Comparison of ENCODE assay signal across 9 mouse cellular contexts in the genomic region with DNA sequence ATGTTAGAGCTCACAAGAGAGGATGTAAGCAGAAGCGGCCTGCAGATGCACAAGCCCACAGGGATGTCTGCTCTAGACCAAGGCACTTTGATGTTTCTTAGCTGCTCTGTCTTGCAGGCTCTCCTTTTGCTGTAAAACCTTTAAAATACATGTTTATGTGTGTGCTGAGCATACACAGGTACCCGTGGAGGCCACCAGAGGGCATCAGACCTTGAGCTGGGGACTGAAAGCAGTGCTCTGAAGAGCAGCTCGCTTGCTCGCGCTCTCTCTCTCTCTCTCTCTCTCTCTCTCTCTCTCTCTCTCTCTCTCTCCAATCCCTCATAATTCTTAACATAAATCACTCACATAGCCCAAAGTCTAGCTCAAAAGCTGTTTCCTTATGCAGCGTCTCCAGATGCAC. TPM values are rescaled to one million over a fixed set of nuclear protein-coding genes. Genes with fewer than 3 reads are reported as not detected.
DNase-seq lines count a peak whose midpoint lies in the region; ATAC-seq and TF ChIP-seq lines count a peak whose summit lies in the region.
"Had no signal": no experiment of that assay in that cellular context is flagged by ENCODE, and none has a peak within 500 bp of the region (broad histone marks: within the 10 kb centered on the region; RNA-seq: fewer than 3 reads in every experiment).

No protein-coding gene starts in this region.

- TF ChIP-seq POLR2A in testis, adult 2 months (IDR thresholded peaks at IDR 0.05; ENCODE audit: control insufficient read depth, low read depth, low read length) = no peak

- H3K27ac ChIP-seq in testis, adult 2 months (ENCODE audit: control insufficient read depth, insufficient read depth, low read depth, low read length) = no peak overlapping the region
- H3K27ac ChIP-seq: limb, embryonic 12.5 days had no signal

- peak; percentile 35; the same call in 1 of the 2 replicates for TF ChIP-seq CTCF in testis, adult 2 months (IDR thresholded peaks at IDR 0.05; ENCODE audit: control insufficient read depth, insufficient read depth, insufficient replicate concordance, low read depth, low read length)

- H3K36me3 ChIP-seq in testis, adult 2 months (ENCODE audit: control insufficient read depth, insufficient read depth, low read length) = peaks cover 1% of the 10 kb centered on the region; the same call in 1 of the 2 replicates

- peak; percentile 57 for DNase-seq in heart, adult 11 months
- DNase-seq in heart, adult 9 months (ENCODE audit: low spot score in 2 of 2) = no peak
- no peak for DNase-seq in testis, postnatal 14 days (ENCODE audit: low spot score)
- peak; percentile 7 to 67 for DNase-seq in kidney, postnatal 36 days
- DNase-seq in cerebellum, adult 9-11 months = no peak
- DNase-seq in yolk sac, embryonic 10.5 days (ENCODE audit: low spot score) = no peak

- H3K27me3 ChIP-seq in testis, adult 2 months (ENCODE audit: control insufficient read depth, insufficient read depth, low read length) = no peaks in the 10 kb centered on the region
- H3K27me3 ChIP-seq: limb, embryonic 12.5 days had no signal

- ATAC-seq in monocyte, adult 5-6 weeks (replicated peaks; ENCODE audit: insufficient number of reproducible peaks, low FRiP score, low TSS enrichment, poor library complexity, severe bottlenecking) = no peak

- no peaks in the 10 kb centered on the region for H3K4me1 ChIP-seq in testis, adult 2 months (ENCODE audit: control insufficient read depth, insufficient read depth, low read length)
- H3K4me1 ChIP-seq: limb, embryonic 12.5 days had no signal

- H3K4me3 ChIP-seq in testis, adult 2 months (ENCODE audit: control insufficient read depth, low read depth, low read length) = no peak overlapping the region
- H3K4me3 ChIP-seq: limb, embryonic 12.5 days had no signal

RNA-seq across cellular contexts. Expression of a gene that starts 24.3 kb away (rescaled TPM):
- 12.5 and 14.0 TPM in 2 replicates for polyA plus RNA-seq in testis, adult 2 months (2012; rRNA removed)
- total RNA-seq in monocyte, adult 5-6 weeks (2017) = 43.3 to 103 TPM (median 80.0 TPM) in 3 replicates

RNA-seq across cellular contexts. Expression of a gene that starts 59.5 kb away (rescaled TPM):
- 0.19 and 0.34 TPM in 2 replicates for polyA plus RNA-seq in testis, adult 2 months (2012; rRNA removed)
- not detected in 3 replicates for total RNA-seq in monocyte, adult 5-6 weeks (2017)

Comparison
In these comparisons a context has a peak if more than half of its experiments do, and no peak if none do; other contexts are left out.
1. DNase-seq: peak in heart, adult 11 months (single experiment) and kidney, postnatal 36 days (2 of 2); none in heart, adult 9 months (0 of 2), testis, postnatal 14 days (single experiment), cerebellum, adult 9-11 months (single experiment) and yolk sac, embryonic 10.5 days (single experiment).